Mouse (Mus musculus) gastrocnemius, adult 2 months (tissue): ENCODE data around the gene BC053393. TPM values are rescaled to one million over a fixed set of nuclear protein-coding genes. Genes with fewer than 3 reads are reported as not detected.
A peak's percentile ranks its signal among the peaks of the same experiment; 100 is the strongest.
"Not testable (repeated sequence)": the region's sequence is repeated elsewhere in the genome, so short reads cannot be mapped to it uniquely, and the experiment has no call there.

Experiments
- DNase-seq: peaks from one replicate; pipeline ENCODE4 v3.0.0; 2022
- H3K27ac ChIP-seq: fragments of 200-600 bp; 2 replicates; pipeline ENCODE4 v1.8.1; 2022; ENCODE audit warnings: mild to moderate bottlenecking
- H3K4me3 ChIP-seq: fragments of 200-600 bp; 2 replicates; pipeline ENCODE4 v1.8.1; 2022; ENCODE audit warnings: mild to moderate bottlenecking, moderate library complexity
- CTCF ChIP-seq: fragments of 200-600 bp; IDR thresholded peaks from 2 replicates; pipeline ENCODE4 v1.8.1; 2022; ENCODE audit warnings: antibody characterized with exemption, mild to moderate bottlenecking, moderate library complexity
- intact Hi-C: fragments of 180-260 bp; cut with DNase I; formaldehyde crosslinking; loops from one replicate; pipeline ENCODE4 v1.15.1; 2025
- total RNA-seq, 2 experiments: library from RNA; stranded (reverse); gene quantifications; 2 replicates each; pipeline ENCODE4 v1.2.3; 2021

The BC053393 gene
- total RNA-seq, 2 experiments from 2014 or later = not detected

DNA sequence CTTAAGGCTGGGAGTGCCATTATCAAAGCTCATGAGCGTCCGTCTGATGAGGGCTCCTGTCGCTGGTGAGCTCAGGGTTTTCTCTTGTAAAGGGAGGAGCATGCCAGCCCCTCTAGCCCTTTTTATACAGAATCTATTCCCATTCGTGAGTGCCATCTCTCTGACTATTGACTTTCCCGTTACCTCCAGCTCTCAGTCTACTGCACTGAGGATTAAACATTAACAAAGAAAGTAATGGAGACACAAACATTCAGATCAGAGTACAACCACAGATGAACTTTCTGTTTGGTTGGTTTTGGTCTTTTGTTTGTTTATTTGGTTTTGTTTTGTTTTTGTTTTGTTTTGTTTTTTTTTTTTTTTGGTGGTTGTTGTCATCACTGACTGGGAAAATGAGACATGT lies 11.4 kb downstream of the BC053393 start:
- intact Hi-C loops = no loop called here
- Histone ChIP-seq H3K27ac (no peak overlapping the region), H3K4me3 (no peak overlapping the region)
- no peak for TF ChIP-seq CTCF
- no peak for DNase-seq

DNA sequence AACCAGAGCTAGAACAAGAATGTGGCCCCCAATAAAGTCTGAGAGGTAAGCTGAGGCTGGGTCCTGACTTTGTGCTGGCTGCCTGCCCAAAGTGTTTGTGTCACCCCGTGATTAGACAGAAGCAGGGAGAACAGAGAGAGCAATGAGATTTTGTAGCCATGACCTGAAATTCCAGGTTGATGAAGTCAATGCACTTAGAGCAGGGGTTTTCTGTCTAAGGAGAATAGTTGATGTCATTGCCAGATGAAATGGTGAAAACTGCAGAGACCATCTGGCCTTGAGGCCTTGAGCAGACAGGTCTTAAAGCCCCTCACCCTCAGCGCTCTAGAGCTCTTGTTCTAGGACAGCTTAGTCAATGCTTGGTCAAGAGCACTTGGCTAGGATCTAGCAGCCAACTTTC lies 21.1 kb downstream of the BC053393 start:
- Histone ChIP-seq H3K4me3 (no peak overlapping the region), H3K27ac (no peak overlapping the region)
- no peak for DNase-seq
- intact Hi-C loops = no loop called here
- TF ChIP-seq CTCF = no peak

GRCm38 (mm10) chr11:46619929-46620328 lies 48.6 kb downstream of the BC053393 start:
- Histone ChIP-seq H3K4me3 (no peak overlapping the region), H3K27ac (no peak overlapping the region)
- TF ChIP-seq CTCF = no peak
- no peak for DNase-seq
- intact Hi-C loops = no loop called here

- no peak for TF ChIP-seq CTCF
- H3K4me3 ChIP-seq = no peak overlapping the region
- intact Hi-C loops = no loop called here
Measured at GRCm38 (mm10) chr11:46620414-46621168, 49.3 kb downstream of the BC053393 start.

DNA sequence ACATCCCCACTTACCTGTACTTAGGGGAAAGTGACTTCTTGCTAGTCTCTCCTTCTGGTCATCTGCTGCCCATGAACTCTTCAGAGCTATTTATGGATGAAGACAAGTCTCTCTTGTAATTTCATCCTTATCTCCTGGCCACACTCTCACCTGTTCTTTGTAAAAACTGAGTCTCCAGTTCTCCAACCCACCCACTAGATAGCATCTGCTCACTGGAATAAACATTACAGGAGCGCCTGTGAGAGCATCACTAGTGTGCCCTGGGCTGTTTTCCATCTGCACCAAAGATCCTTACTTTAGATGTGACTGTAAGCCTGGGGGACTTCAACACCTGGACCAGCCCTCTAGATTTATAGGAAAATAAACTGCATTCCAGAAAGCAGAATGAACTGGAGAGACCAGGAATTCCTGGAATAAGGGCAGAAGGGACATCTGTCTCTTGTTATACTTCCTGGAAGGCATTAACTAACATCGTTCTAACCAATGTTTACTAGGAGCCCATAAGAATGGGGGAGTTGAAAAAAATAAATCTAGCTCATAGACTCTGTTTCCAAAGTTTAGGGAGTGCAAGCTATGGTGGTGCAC lies 58.0 kb downstream of the BC053393 start, which contains the start of gene Dppa1:
TSS of gene Dppa1 (minus strand) at position 51 of the 585 bp plus-strand sequence.
- Histone ChIP-seq H3K4me3 (no peak within 1 kb of the TSS), H3K27ac (no peak within 1 kb of the TSS)
- DNase-seq = no peak
- intact Hi-C loops = no loop called here
- no peak for TF ChIP-seq CTCF

More at GRCm38 (mm10) chr11:46620414-46621168, 49.3 kb downstream of the BC053393 start:
- H3K27ac ChIP-seq = no peak overlapping the region
- no peak for DNase-seq

DNA sequence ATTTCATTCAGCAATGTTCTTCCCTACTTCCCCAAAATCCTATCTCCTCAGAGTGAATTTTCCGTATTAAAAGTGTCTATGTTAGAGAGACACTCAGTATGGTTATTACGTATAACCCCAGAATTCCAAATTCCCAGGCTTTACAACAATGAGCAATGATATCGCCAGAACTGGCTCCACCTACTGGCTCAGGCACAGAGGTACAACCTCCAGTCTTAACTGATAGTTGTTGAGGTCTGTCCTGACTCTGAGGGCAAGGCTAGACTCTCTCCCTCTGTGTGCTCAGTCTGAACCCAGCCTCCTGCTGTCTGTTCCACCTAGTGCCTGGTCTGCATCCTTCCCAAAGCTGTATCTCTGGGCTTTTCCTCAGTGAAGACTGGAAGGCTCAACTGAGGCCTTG lies 60.3 kb downstream of the BC053393 start:
- intact Hi-C loops = no loop called here
- H3K27ac ChIP-seq = no peak overlapping the region
- TF ChIP-seq CTCF = peak; percentile 48
- no peak overlapping the region for H3K4me3 ChIP-seq
- no peak for DNase-seq

DNA sequence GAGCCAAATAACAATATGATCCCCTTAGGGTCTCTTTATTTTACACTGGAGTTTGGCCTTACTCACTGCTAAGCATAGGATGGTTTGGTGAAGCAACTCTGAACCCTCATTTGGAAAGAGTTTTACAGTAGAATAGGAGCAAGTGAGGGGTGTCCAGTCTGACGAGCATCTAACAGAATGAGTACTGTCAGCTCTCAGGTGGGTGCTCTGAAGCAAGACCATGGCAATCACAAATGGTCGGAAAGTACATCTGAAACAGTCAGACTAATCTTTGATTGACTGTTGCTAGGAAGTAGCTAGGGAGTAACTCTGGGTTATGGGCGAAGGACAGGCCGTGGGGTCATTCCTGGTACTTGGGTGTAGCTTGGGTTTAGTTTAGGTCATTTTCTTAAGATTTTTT lies 64.2 kb downstream of the BC053393 start:
- DNase-seq, H3K27ac ChIP-seq, intact Hi-C loops, H3K4me3 ChIP-seq: not testable (repeated sequence)

DNA sequence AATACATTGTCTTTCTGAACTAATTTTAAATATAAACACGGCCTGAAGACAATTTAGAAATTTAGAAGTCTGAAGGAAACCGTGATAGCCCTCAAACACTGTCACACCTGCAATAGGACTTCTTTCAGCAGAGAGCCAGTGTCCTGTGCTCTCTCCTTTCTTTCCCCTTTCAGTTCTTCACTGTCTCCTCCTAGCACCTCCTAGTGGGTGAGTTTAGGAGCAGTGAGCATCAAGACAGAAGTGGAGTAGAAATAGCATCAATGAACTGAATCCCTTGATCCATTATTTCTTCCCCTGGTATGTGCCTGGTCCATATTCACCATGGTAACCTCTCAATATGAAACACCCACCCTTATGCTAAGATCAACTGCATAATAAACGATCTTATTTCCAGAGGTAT lies 65.2 kb downstream of the BC053393 start:
- intact Hi-C loops = no loop called here

More for the DNA sequence above, 65.2 kb downstream of the BC053393 start:
- Histone ChIP-seq H3K27ac (no peak overlapping the region), H3K4me3 (no peak overlapping the region)
- TF ChIP-seq CTCF = no peak
- no peak for DNase-seq

Other genes starting within 250 kb of the BC053393 start
- gene Itk, start 182.0 kb upstream of the BC053393 start, total RNA-seq = not detected
- not detected for gene Fam71b, start 175.0 kb upstream of the BC053393 start, total RNA-seq
- gene Med7, start 134.6 kb upstream of the BC053393 start, total RNA-seq = 10 to 100 TPM; 14.5 to 20.0 TPM
- under 1 TPM in 1 of 2 experiments, not detected in 1; 0.17 TPM for gene Havcr2, start 116.6 kb upstream of the BC053393 start, total RNA-seq
- not detected for gene Gm12169, start 47.3 kb upstream of the BC053393 start, total RNA-seq
- gene Dppa1, start 57.7 kb downstream of the BC053393 start, total RNA-seq = not detected
- not detected for gene Timd2, start 135.5 kb downstream of the BC053393 start, total RNA-seq
- gene Havcr1, start 163.5 kb downstream of the BC053393 start, total RNA-seq = not detected
- gene Timd4, start 239.3 kb downstream of the BC053393 start, total RNA-seq = under 1 TPM; 0.26 to 0.67 TPM